Mouse (Mus musculus): ENCODE measurements around the gene Mcoln1. TPM values are rescaled to one million over a fixed set of nuclear protein-coding genes. Genes with fewer than 3 reads are reported as not detected.

Gene Mcoln1
- 10 to 100 TPM; 27.1 to 36.8 TPM for total RNA-seq (2023)

GRCm38 (mm10) chr8:3500235-3501090 is at the start of gene Mcoln1:
Gene Mcoln1 (plus strand): TSS chr8:3500457.

GRCm38 (mm10) chr8:3467006-3467885 is 33.0 kb upstream of the Mcoln1 start, which contains the start of gene Pex11g:
Gene Pex11g (minus strand): TSS chr8:3467680.

GRCm38 (mm10) chr8:3470562-3470961 is 29.7 kb upstream of the Mcoln1 start, which contains the start of gene Tex45:
Gene Tex45 (plus strand): TSS chr8:3470862.

DNA sequence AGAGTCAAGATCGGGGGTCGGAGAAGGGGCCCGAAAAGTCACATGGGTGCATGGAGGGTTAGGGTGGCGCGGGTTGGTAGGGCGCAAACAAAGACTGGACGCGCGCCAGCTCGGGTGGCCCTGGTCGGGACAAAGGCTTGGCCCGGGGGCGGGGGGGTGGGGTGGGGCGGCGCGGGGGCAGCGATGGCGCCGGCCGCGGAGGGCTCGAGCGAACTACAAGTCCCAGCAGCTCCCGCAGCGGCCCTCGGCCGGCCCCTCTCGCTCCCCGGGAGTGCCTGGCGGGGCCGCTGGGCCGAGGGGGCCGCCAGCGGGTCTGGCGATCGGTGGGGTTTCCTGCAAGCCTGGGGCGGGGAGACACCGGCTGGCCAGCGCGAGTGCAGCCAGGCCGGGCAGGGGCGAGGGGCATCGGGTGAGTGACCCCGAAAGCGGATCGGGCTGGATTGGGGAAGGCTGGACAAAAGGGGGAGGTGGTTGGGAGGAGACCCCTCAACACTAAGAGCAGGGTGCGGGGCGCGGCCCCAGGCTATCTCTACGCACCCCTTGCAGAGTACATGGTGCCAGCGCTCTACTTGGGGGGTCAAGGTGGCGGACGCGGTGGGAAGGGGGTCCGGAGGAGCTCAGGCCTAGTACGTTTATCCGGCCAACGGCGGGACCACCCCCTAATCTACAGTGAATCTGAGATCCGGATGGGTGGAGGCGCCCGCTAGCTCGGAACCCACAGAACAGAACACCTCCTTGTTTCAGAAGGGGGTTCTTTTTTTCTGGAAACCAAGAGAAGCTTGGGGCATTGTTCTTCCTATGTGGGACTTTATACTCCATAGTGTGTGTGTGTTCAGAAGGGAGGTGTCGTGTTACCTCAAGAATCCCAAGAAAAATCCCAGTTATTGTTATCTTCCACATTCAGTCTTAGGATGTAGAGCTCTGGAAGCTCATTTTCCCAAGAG is 7.1 kb upstream of the Mcoln1 start, which contains the start of gene Zfp358:
Gene Zfp358 (plus strand): TSS at position 238 of the 944 bp plus-strand sequence.

DNA sequence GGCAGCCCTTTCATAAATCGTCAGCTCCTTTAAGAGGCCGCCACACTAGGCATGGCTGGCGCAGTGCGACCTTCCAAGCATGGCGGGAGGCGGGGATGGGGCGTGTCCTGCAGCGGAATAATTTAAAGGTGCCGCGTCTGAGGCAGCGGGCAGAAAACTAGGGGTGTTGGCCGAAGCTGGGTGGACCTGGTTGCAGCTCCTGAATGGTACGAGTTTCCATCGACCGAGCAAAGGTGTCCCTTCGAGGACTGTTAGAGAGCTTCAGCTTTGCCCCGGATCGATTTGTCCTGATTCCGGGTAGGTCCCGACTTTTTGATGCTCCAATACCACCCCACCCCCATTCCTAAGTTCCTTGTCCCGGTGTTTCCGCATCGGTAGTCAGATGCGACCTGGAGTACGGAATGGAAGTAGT is 15.0 kb downstream of the Mcoln1 start, which contains the start of gene Pnpla6:
Gene Pnpla6 (plus strand): TSS at position 125 of the 412 bp plus-strand sequence.

Other genes with a start within 250 kb of the Mcoln1 start
- gene Insr, start 220.8 kb upstream of the Mcoln1 start, total RNA-seq (2023), result 10 to 100 TPM; 74.5 to 84.7 TPM
- gene A430078G23Rik, start 147.0 kb upstream of the Mcoln1 start, total RNA-seq (2023), result 10 to 100 TPM; 81.0 to 89.9 TPM
- gene Arhgef18, start 107.5 kb upstream of the Mcoln1 start, total RNA-seq (2023), result 100 to 1,000 TPM in 1 of 2 experiments, 10 to 100 TPM in 1; 88.5 to 108 TPM
- gene Pex11g, start 32.8 kb upstream of the Mcoln1 start, total RNA-seq (2023), result under 1 TPM; 0.60 to 0.81 TPM
- gene Tex45, start 29.6 kb upstream of the Mcoln1 start, total RNA-seq (2023), result under 1 TPM; 0.22 to 0.26 TPM
- 1 to 10 TPM; 5.0 to 5.5 TPM for gene Zfp358, start 7.3 kb upstream of the Mcoln1 start, total RNA-seq (2023)
- gene Pnpla6, start 14.9 kb downstream of the Mcoln1 start, total RNA-seq (2023), result 10 to 100 TPM; 28.1 to 30.0 TPM
- gene C330021F23Rik, start 67.5 kb downstream of the Mcoln1 start, total RNA-seq (2023), result not detected
- under 1 TPM; 0.11 to 0.68 TPM for gene Camsap3, start 86.8 kb downstream of the Mcoln1 start, total RNA-seq (2023)
- gene Xab2, start 120.9 kb downstream of the Mcoln1 start, total RNA-seq (2023), result 10 to 100 TPM; 38.0 to 40.5 TPM
- gene Pet100, start 121.1 kb downstream of the Mcoln1 start, total RNA-seq (2023), result 100 to 1,000 TPM; 104 to 110 TPM
- gene Pcp2, start 125.1 kb downstream of the Mcoln1 start, total RNA-seq (2023), result not detected
- gene Stxbp2, start 130.5 kb downstream of the Mcoln1 start, total RNA-seq (2023), result 100 to 1,000 TPM; 304 to 323 TPM
- gene Retn, start 155.3 kb downstream of the Mcoln1 start, total RNA-seq (2023), result 1 to 10 TPM; 1.6 to 1.7 TPM
- gene Mcemp1, start 165.3 kb downstream of the Mcoln1 start, total RNA-seq (2023), result 100 to 1,000 TPM; 317 to 329 TPM
- gene Fcor, start 171.9 kb downstream of the Mcoln1 start, total RNA-seq (2023), result 1 to 10 TPM; 5.6 to 5.8 TPM
- 10 to 100 TPM; 11.7 to 14.0 TPM for gene Trappc5, start 175.8 kb downstream of the Mcoln1 start, total RNA-seq (2023)
- gene Fcer2a, start 193.7 kb downstream of the Mcoln1 start, total RNA-seq (2023), result under 1 TPM; 0.29 to 0.70 TPM
- not detected for gene Clec4g, start 220.2 kb downstream of the Mcoln1 start, total RNA-seq (2023)
- gene Cd209a, start 248.5 kb downstream of the Mcoln1 start, total RNA-seq (2023), result 1 to 10 TPM; 6.7 to 7.7 TPM